Comparison of ENCODE assay signal across 17 mouse cellular contexts in genomic region chr3:85789748-85790147, GRCm38 (mm10).
"Had no signal": no experiment of that assay in that cellular context is flagged by ENCODE, and none has a peak within 500 bp of the region (broad histone marks: within the 10 kb centered on the region; RNA-seq: fewer than 3 reads in every experiment).

No protein-coding gene starts in this region.

- H3K36me3 ChIP-seq: limb, embryonic 10.5 days; limb, embryonic 13.5 days; liver, embryonic 12.5 days; liver, embryonic 15.5 days; lung, embryonic 15.5 days; midbrain, embryonic 10.5 days had no signal

- H3K27me3 ChIP-seq: limb, embryonic 13.5 days; liver, embryonic 15.5 days; lung, embryonic 15.5 days had no signal

- H3K27ac ChIP-seq: limb, embryonic 10.5 days; limb, embryonic 13.5 days; liver, embryonic 12.5 days; liver, embryonic 15.5 days; lung, embryonic 15.5 days; midbrain, embryonic 10.5 days had no signal

- H3K4me1 ChIP-seq: liver, embryonic 12.5 days; liver, embryonic 15.5 days; lung, embryonic 15.5 days; megakaryocyte, embryonic 14.5 days had no signal

- ATAC-seq: liver, embryonic 12.5 days had no signal

- H3K9ac ChIP-seq: limb, embryonic 13.5 days; liver, embryonic 12.5 days; liver, embryonic 15.5 days; lung, embryonic 15.5 days had no signal

- H3K4me2 ChIP-seq: limb, embryonic 13.5 days; liver, embryonic 12.5 days; liver, embryonic 15.5 days; lung, embryonic 15.5 days had no signal

- H3K9me3 ChIP-seq: limb, embryonic 10.5 days; limb, embryonic 13.5 days; liver, embryonic 12.5 days; liver, embryonic 15.5 days; lung, embryonic 15.5 days; midbrain, embryonic 10.5 days had no signal

- DNase-seq: kidney, postnatal 10 days; kidney, postnatal 36 days; layer of hippocampus, adult 9-11 months; liver; lung, adult 18-20 months; lung, postnatal 10 days; lung, postnatal 36 days; midbrain, embryonic 14.5 days; thymus, adult 18-20 months; thymus, postnatal 36 days had no signal

- H3K4me3 ChIP-seq: limb, embryonic 10.5 days; limb, embryonic 13.5 days; liver, embryonic 12.5 days; liver, embryonic 15.5 days; lung, embryonic 15.5 days; megakaryocyte, embryonic 14.5 days; midbrain, embryonic 10.5 days had no signal
